Mouse (Mus musculus) small intestine, adult 2 months (tissue): ENCODE measurements around the gene Gm20388. TPM values are rescaled to one million over a fixed set of nuclear protein-coding genes. Genes with fewer than 3 reads are reported as not detected.

ENCODE experiments used
- H3K27ac ChIP-seq: fragments of 200-500 bp; 2 replicates; pipeline ENCODE4 v1.5.1; 2012; ENCODE audit warnings: low read depth, low read length, control low read depth, inconsistent platforms; ENCODE audit not compliant: insufficient read depth
- H3K27me3 ChIP-seq: fragments of 200-500 bp; 2 replicates; pipeline ENCODE4 v1.6.1; 2012; ENCODE audit warnings: mild to moderate bottlenecking, moderate library complexity, low read length, inconsistent platforms; ENCODE audit not compliant: control insufficient read depth, insufficient read depth
- H3K36me3 ChIP-seq: fragments of 200-500 bp; 2 replicates; pipeline ENCODE4 v1.6.1; 2012; ENCODE audit warnings: mild to moderate bottlenecking, low read length, control low read depth, inconsistent platforms; ENCODE audit not compliant: control insufficient read depth, insufficient read depth
- H3K4me1 ChIP-seq: fragments of 200-500 bp; 2 replicates; pipeline ENCODE4 v1.6.1; 2012; ENCODE audit warnings: low read length, inconsistent platforms, mixed read lengths; ENCODE audit not compliant: control insufficient read depth, insufficient read depth, insufficient read length
- H3K4me3 ChIP-seq: fragments of 200-500 bp; 2 replicates; pipeline ENCODE4 v1.5.1; 2012; ENCODE audit warnings: low read depth, mild to moderate bottlenecking, control low read depth, inconsistent platforms, low read length, moderate library complexity
- CTCF ChIP-seq: fragments of 200-500 bp; IDR thresholded peaks from 2 replicates; pipeline ENCODE4 v1.5.1; 2012; ENCODE audit warnings: low read depth, mild to moderate bottlenecking, control low read depth, inconsistent platforms, low read length, moderate library complexity, mixed read lengths; ENCODE audit not compliant: insufficient replicate concordance, insufficient read length; ENCODE audit errors: extremely low read depth
- POLR2A ChIP-seq: fragments of 200-500 bp; IDR thresholded peaks from 2 replicates; pipeline ENCODE4 v1.6.1; 2012; ENCODE audit warnings: low read depth, mild to moderate bottlenecking, control low read depth, inconsistent platforms, low read length, moderate library complexity
- WGBS: fragments of 180-500 bp; shearing (Covaris S2); methylation state at CpG from one replicate; pipeline ENCODE4 v1.1.7; 2018; 5-methylcytosine and 5-hydroxymethylcytosine counted together
- polyA plus RNA-seq: library from polyadenylated mRNA; depleted of rRNA; stranded (reverse); fragments of >200 nt; gene quantifications from 2 replicates; pipeline ENCODE4 v1.2.3, GENCODE M21; 2012

The Gm20388 gene
- polyA plus RNA-seq, 1 experiment, result 37.3 TPM

DNA sequence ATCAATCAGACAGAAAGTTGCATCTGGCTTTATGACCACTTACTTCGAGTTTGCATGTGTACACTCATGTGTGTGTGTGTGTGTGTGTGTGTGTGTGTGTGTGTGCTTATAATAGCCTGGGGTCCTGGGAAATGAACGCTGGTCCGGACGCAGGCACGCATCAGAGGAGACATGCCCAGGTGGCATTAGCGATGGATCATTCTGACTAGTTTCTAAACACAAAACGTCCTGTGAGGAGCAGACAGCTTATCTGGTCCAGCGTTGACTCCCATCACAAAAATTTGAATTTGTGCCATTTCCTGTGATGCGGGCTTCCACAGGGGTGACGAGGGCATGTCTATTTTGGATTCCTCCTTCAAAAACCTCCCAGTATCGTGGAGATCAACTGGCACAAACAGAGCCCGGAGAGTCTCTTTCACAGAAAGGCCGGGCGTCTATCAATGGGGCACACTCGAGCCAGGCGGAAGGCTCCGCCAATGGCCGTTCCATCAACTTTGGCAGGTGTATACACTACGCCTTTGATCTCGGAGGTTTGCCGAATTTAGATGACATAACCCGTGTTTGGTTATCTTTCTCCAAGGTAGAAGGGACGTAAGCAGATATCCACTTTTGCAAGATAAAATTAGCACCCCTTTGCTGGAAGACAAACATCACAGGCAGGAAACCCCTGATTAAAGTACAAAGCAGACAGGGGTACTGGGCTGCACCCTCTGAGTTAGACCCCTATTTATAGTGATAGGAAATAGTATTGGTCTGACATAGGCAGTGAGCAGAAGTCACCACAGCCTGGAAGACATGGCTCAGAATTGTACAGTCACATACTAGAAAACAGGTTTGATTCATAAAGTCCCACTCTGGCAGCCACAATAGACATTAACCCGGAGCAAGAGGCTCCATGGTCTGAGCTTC is 965.6 kb downstream of the Gm20388 start:
- no peak overlapping the region for H3K4me3 ChIP-seq
- no peaks in the 10 kb centered on the region for H3K27me3 ChIP-seq
- H3K4me1 ChIP-seq, result no peaks in the 10 kb centered on the region
- TF ChIP-seq POLR2A, result no peak
- no peak for TF ChIP-seq CTCF
- H3K27ac ChIP-seq, result no peak overlapping the region
- H3K36me3 ChIP-seq, result no peaks in the 10 kb centered on the region
- WGBS, result 42% methylated on average over 24 of the region's 24 CpGs

DNA sequence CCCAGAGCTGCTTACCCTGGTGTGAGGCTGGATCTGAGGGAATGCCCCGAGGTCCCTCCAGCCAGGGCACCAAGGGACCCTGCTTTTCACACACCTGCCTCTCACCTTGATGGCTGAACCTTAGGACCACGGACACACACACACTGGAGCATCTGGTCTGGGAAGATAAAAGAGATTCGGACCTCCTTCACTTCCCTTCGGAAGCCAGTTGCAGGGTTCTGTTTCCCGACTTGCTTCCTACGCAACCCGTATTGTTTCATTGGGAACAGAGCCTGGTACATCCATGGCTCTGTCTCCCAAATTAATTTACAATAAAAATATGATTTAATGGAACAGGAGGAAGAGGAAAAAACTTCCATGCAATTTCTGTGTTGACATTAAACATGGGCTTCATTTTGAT is 966.4 kb downstream of the Gm20388 start:
- WGBS, result 76% methylated on average over 7 of the region's 7 CpGs
- no peaks in the 10 kb centered on the region for H3K36me3 ChIP-seq
- H3K4me3 ChIP-seq, result no peak overlapping the region
- no peaks in the 10 kb centered on the region for H3K27me3 ChIP-seq
- H3K27ac ChIP-seq, result no peak overlapping the region
- TF ChIP-seq CTCF (no peak), POLR2A (no peak)
- H3K4me1 ChIP-seq, result no peaks in the 10 kb centered on the region

DNA sequence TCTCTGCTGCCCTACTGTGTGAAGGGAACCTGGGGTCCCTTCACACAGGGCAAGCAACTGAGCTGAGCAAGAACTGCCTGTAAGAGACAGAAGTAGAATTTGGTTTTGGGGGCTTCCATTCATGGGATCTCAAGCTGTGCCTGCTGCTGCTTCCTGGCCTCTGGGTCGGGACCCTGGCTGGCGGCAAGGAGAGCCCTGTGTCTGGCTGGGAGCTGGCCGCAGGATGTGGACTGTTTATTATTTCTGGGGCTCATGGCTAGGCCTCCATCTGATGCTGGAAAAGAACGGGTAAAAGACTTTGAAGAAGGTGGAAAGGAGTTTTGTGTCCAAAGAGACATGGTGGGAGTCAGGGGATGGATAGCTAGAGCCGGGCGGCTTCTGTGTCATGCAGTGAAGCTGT is 969.3 kb downstream of the Gm20388 start:
- Histone ChIP-seq H3K27me3 (peaks cover 19% of the 10 kb centered on the region), H3K4me1 (no peaks in the 10 kb centered on the region), H3K36me3 (no peaks in the 10 kb centered on the region), H3K4me3 (no peak overlapping the region), H3K27ac (no peak overlapping the region)
- no peak for TF ChIP-seq CTCF
- TF ChIP-seq POLR2A, result no peak
- WGBS, result 65% methylated on average over 6 of the region's 6 CpGs

DNA sequence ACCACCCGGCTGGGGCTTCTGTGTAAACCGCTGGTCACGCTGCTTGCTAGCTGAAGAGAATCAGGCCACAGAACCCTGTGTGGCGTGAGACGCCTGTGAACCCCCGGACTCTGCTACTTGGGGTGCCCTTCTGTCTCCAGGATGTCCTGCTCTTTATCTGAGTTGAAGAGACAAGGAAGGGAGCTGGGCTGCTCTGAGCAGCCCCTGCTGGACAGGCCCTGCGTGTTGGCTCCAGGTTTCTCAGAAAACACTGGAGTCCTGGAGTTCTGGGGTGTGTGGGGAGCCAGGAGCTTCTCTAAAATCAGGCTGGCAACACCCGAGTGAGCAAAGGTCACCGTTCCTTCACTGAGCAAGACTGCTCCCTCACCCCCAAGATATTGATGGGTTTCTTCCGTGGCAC is 971.0 kb downstream of the Gm20388 start:
- no peak for TF ChIP-seq POLR2A
- TF ChIP-seq CTCF, result no peak
- peaks cover 25% of the 10 kb centered on the region for H3K27me3 ChIP-seq
- no peaks in the 10 kb centered on the region for H3K36me3 ChIP-seq
- H3K4me3 ChIP-seq, result no peak overlapping the region
- H3K27ac ChIP-seq, result no peak overlapping the region
- no peaks in the 10 kb centered on the region for H3K4me1 ChIP-seq
- WGBS, result 66% methylated on average over 10 of the region's 10 CpGs

DNA sequence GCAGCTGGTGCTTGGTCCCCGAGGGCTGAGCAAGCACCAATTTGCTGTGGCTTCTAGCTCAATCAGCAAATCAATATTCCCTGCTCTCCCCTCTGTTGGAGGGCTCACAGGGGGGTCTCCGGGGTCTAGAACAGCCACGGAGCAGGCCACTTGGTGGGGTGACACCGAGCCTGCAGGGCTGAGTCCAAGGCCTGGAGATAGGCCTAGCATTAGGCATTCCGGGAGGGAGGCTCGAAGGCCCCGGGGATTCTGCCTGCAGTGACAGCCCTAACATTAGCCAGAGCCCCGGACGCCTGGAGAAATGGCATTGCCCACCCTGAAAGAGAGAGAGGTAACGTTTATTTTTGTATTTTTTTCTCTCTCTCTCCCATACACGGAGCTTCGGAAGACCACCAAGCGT is 972.0 kb downstream of the Gm20388 start:
- H3K4me3 ChIP-seq, result no peak overlapping the region; the same call in 1 of the 2 replicates

DNA sequence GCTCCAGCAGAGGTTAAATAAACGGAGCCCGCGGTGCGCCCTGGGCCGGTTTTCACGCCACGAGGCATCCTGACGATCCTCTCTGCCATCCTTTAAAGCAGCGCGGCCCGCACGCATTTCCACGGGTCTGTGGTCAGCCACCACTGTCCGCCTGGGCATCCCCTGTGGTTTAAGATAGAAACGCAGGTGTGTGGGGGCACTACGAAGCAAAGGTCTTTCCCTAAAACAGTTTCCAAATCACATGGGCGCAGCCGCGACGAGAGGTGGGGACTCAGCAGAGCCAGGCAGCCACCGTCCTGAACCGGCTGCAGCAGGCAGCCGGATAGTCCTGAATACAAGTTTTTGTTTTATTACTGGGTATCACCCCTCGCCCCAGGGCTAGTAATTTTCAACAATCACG is 972.7 kb downstream of the Gm20388 start:
- no peak for TF ChIP-seq POLR2A
- TF ChIP-seq CTCF, result no peak
- peak overlapping the region; percentile 67 for H3K27ac ChIP-seq
- WGBS, result 4% methylated on average over 25 of the region's 25 CpGs
- peaks cover 33% of the 10 kb centered on the region for H3K27me3 ChIP-seq
- H3K36me3 ChIP-seq, result no peaks in the 10 kb centered on the region
- no peaks in the 10 kb centered on the region; the same call in 1 of the 2 replicates for H3K4me1 ChIP-seq
- peak overlapping the region; percentile 41 for H3K4me3 ChIP-seq

More for the DNA sequence above, 972.0 kb downstream of the Gm20388 start:
- 31% methylated on average over 13 of the region's 13 CpGs for WGBS
- TF ChIP-seq CTCF (no peak), POLR2A (no peak)
- H3K27ac ChIP-seq, result no peak overlapping the region
- peaks cover 33% of the 10 kb centered on the region for H3K27me3 ChIP-seq
- no peaks in the 10 kb centered on the region; the same call in 1 of the 2 replicates for H3K4me1 ChIP-seq
- H3K36me3 ChIP-seq, result no peaks in the 10 kb centered on the region

DNA sequence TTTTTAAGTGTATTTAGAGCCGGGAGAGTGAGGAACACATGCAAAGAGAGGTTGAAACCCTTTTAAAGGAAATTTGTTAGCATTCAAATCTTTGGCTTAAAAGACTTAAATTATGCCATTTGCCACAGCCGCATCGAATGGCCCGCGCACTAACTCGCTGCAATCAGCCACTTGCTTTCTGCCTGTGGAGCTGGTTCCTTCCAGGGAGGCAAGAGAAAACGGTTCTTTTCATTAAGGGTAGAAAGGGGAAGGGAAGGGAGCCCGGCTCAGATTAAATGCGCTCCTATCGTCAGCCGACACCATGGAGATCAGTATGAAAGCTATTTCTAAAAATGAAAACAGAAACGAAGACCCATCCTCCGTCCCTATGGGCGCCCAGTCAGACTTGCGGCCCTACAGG is 973.2 kb downstream of the Gm20388 start:
- Histone ChIP-seq H3K36me3 (no peaks in the 10 kb centered on the region), H3K4me1 (no peaks in the 10 kb centered on the region; the same call in 1 of the 2 replicates), H3K27me3 (peaks cover 35% of the 10 kb centered on the region), H3K4me3 (no peak overlapping the region), H3K27ac (peak overlapping the region; percentile 43)
- WGBS, result 14% methylated on average over 15 of the region's 15 CpGs
- TF ChIP-seq CTCF (no peak), POLR2A (no peak)
